Mouse (Mus musculus) thymus, postnatal 4 days (tissue): Measurements from ENCODE around the gene Sez6l.

ENCODE experiments used
- DNase-seq: peaks from one replicate; pipeline ENCODE4 v3.0.0; 2021

Gene Sez6l

DNA sequence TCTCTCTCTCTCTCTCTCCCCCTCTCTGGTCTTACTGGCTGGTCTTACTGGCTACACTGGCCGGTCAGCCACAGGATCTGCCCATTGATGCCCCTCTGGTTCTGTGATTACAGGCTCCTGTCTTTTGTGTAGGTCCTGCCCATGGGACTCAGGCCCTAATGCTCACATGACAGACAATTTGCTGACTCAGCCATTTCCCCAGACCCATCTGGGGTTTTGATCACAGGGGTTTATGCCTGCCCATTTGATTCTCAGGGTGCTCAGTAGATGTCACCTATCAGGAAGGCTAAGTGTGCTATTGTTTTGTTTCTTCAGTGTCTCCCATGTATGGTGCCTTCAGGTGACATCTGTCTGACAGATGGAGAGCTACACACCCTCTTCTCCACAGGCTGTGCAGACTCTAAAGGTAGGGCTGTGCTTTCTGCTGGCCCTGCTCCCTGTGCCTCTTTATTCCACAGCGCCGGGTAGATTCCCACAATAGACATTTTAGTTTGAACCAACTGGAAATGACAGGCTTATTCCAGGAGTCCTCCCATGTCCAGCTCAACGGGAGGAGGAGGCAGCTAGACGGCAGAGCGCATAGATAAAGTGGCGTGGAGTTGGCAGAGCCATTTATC lies 80.1 kb downstream of the Sez6l start:
- no peak for DNase-seq

DNA sequence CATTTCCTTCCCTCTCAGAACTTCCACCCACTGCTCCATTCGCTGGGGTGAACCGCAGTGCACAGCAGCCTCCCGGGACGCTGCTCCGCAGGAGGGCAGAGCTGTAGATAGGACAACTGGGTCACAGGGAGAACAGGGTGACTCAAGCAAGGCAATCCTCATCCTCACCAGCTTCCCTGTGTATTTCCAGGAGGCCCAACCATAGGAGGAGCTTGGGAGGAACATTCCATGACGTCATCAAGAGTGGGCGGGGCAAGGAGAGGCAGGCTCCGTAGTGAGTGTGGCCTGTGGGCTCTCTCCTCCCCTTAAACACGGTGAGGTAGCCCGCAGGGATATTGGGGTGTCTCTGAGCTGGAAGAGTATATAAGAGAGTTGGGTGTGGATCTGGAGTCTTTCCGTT lies 83.5 kb downstream of the Sez6l start:
- DNase-seq = peak; percentile 20

DNA sequence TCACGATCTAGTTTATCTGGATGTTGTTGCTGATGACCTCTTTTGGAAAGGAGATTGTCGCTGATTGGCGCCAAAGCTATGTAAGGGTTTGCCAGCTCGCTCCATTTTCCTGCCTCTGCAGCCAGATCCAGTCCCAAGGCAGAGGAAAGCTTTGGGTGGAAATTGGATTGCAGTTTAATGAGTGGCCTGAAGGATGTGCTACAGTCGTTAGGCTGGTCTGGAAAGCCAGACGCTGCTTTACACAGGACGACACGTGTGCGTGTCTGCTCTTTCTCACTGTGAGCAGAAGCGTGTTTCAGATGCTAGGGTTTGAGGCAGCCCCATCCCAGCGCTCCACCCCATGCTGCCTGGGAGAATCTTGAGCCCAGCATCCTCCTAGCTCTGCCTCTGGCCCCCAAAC lies 85.5 kb downstream of the Sez6l start:
- DNase-seq = no peak

- DNase-seq = no peak
Observed at GRCm38 (mm10) chr5:112488101-112488776, 88.7 kb downstream of the Sez6l start.

DNA sequence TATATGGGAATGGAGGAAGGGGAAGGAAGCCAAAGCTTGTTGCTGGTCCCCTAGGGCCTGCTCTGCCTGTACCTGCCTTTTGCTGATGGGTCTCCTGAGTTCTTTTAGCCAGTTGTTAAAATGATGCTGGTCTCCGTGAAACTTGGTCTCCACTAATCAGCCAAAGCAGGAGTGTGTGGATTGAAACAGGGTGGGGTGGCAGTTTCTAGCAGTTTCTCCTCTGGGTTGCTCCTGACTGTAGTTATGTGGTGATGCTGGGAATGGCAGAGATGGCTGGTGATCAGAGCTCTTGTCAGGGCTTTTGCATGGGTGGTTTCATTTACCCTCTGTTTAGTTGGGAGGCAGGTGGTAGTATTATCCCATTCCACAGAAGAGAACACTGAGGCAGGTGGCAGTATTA lies 89.5 kb downstream of the Sez6l start:
- no peak for DNase-seq

DNA sequence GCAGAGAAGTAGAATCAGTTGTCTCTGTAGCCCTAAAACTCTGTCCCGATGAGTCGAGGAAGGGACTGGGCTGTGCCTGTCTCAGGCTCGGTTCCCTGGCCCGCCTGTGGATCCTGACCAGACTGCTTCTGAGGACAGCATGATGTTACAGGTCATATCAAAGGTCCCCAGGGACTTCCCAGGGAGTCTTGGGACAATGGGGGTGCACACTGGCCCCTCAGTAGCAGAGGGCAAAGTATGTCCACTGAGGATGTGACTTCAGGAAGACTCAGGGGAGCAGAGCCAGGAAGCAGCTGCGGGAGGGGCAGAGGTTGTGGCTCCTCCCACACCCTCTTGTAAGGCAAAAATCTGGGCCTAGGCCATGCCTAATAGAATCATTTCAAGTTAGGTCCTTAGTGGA lies 90.6 kb downstream of the Sez6l start:
- DNase-seq = no peak

- no peak for DNase-seq
Observed at GRCm38 (mm10) chr5:112484924-112485715, 91.9 kb downstream of the Sez6l start.

DNA sequence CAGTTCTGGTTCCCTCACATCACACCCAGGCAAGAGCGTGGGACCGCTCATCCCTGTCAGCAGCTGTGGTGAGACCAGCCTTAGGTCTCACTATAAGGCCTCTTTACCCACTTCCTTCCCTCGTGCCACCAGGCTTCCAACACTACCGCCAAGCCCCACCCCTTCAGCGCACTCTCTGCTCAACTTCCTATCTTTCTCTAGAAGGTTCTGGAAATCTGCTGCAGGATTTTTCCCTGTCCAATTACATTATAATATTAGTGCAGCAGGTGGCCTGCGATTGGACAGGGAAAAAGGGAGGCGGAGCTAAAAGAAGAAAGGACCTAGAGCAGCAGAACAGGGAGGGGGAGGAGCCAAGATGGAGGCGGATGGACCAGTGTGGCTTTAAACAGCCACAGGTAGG lies 94.0 kb downstream of the Sez6l start:
- peak; percentile 29 for DNase-seq

GRCm38 (mm10) chr5:112482551-112482950 lies 94.4 kb downstream of the Sez6l start:
- no peak for DNase-seq

DNA sequence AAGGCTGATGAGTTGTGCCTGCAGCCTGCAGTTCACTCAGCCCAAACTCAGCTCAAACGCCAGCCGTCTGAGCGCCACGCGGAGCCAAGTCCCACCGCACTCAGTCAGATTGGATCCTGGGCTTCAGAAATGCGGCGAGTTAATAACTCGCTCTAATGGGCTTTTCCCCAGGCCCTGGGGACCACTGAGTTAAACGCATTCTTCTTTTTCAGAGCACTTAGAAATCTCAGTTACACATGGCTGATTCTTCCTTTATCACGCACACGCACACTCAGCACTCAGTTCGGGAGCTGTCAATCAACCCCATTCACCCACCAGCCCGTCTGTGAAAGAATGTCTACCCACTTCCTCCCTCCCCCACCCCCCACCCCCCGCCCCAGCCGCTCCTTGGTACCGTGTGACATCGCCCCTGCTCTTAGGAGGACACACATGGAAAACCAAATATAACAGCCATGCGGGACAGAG lies 95.0 kb downstream of the Sez6l start:
- no peak for DNase-seq

- no peak for DNase-seq
Observed at GRCm38 (mm10) chr5:112473453-112473852, 103.5 kb downstream of the Sez6l start.

GRCm38 (mm10) chr5:112470144-112470543 lies 106.8 kb downstream of the Sez6l start:
- peak; percentile 43 for DNase-seq

DNA sequence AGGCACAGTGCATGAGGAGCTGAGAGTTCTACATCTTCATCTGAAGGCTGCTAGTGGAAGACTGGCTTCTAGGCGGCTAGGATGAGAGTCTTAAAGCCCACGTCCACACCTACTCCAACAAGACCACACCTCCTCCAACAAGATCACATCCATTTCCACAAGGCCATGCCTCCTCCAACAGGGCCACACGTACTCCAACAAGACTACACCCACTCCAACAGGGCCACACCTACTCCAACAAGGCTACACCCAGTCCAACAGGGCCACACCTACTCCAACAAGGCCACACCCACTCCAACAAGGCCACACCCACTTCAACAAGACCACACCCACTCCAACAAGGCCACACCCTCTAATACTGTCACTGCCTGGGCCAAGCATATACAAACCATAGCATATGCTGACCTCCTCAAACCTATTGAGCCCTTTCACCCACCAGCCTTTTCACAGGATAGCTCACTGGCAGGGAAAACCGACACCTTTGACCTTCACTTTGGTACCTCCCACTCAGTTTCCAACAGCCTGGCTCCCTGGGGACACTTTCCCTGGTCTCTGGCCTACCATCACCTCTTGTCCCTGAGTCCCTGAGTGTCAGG lies 107.9 kb downstream of the Sez6l start:
- no peak for DNase-seq

GRCm38 (mm10) chr5:112466331-112466730 lies 110.7 kb downstream of the Sez6l start:
- no peak for DNase-seq

DNA sequence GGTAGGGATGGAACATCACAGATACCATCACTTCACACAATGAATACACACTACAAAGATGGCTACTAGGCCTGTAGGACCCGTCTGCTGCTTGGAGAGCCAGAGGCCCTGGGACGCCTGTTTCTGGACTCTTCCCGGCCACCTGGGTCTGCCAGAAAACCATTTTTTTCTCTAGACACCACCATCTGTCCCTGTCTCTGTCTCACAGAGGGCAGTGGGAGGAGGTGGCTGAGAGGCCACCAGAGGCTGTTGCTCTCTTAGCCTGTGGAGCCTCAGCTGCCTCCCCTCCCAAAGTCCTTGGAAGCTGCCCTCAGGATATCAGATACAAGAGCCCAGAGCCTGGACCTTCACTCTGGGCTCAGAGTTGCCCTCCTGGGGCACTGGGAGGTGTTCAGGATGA lies 117.1 kb downstream of the Sez6l start:
- DNase-seq = no peak

DNA sequence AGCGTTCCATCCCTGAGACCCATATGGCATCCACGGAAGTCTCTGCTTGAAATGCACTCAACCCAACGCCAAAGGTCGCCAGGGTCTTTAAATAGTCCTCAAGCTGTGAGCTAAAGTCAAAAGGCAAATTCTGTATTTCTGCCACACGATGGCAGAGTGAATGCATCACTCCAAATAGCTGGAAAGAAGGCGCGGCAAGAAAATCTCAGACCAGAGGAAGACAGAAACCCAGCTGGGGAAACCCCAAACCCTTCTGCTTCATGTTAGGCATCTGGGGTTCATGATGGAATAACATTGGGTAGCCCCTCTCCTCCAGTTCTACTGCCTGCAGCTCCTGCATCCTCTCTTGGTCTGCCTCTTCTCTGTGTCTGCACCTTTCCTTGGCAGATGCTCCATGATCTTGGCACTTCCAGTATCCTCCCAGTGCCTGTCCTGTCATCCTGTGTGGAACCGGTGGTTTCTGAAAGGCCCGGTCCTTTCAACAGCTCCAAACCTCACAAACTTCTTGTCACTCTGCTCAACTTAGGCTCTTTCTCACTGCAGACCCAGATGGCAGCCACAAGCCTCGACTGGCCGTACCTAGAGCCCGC lies 121.9 kb downstream of the Sez6l start:
- DNase-seq = no peak

- DNase-seq = no peak
Observed at GRCm38 (mm10) chr5:112453088-112453487, 123.9 kb downstream of the Sez6l start.

- no peak for DNase-seq
Observed at GRCm38 (mm10) chr5:112448747-112449440, 128.1 kb downstream of the Sez6l start, which contains the start of gene Gm6588. Gm6588 (plus strand) TSS chr5:112449426.

DNA sequence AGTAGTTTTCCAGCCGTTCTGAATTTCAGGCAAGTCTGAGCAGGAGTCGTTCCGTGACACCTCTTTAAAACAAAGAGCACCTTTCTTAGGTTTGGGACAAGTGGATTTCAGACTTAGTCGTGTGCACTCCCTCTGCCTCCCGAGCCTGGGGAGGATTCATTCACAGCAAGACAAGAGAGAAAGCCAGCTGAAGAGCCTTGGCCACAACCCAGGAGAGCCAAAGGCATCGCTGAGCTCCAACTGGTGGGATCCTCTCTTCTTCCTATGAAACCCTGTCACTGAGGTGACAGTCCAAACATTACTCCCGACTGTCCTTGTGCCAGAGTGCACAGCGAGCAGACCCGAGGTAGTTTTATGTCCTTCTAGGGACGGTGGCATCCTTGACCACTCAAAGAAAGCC lies 138.4 kb downstream of the Sez6l start:
- no peak for DNase-seq

GRCm38 (mm10) chr5:112433004-112433403 lies 144.0 kb downstream of the Sez6l start:
- DNase-seq = peak; percentile 85

DNA sequence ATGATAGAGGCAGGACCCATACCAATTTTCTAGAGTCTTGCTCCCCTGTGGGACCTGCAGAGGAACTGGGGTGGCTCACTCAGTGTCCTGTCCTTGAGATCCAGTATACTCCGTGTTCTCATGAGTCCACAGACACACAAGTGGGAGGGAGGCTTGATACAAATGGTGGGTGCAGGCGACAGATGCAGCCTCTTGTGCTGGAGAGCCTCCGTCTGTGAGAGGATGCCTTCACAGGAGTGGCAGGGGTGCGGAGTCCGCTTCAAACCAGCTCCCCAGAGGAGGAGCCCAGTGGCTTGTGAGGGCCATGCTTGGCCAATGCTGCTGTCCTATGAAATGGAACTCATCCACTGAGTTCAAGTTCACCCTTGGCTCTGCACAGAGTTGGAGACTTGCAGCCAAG lies 145.0 kb downstream of the Sez6l start:
- DNase-seq = no peak

DNA sequence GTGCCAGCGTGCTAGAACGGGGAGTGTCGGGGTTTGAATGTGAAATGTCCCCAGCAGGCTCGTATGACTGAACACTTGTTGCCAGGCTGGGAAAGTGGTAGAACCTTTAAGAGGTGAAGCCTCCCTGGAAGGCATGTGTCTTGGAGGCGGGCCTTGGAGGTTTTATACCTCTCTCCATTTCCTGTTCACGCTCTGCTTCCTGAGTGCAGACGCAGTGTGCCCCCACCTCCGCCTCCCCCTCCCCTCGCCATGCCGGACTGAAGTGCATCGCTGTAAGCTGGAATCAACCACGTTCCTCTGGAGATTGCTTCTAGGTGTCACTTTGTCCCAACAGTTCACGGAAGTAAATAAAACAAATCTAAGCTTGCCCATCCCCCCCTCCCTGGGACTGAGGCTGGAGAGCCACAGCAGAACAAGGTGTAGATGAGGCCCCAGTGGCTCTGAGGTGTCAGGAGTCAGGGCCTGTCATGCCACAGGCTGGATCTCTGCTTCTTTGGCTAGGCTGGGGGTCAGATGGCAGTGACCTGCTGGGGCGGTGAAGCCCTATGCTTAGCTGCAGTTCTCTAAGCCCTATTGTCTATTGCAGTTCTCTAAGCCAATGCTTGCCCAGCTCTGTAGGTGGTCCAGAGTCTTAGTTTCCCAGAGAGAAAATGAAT lies 145.7 kb downstream of the Sez6l start:
- peak; percentile 59 for DNase-seq
